Mouse (Mus musculus) intestine, embryonic 14.5 days (tissue): ENCODE results near the gene Gm21983. TPM values are rescaled to one million over a fixed set of nuclear protein-coding genes. Genes with fewer than 3 reads are reported as not detected.

Experiments
- ATAC-seq: fragments of 200-750 bp; cut with Nextera tagmentation; replicated peaks from 2 replicates; pipeline ENCODE4 v1.8.0; 2017; ENCODE audit warnings: low read depth, moderate number of reproducible peaks, moderate TSS enrichment, moderate library complexity; ENCODE audit not compliant: low FRiP score, low TSS enrichment
- DNase-seq: peaks from one replicate; pipeline ENCODE4 v3.0.0-alpha.2; 2018; ENCODE audit warnings: low spot score
- H3K27ac ChIP-seq: fragments of 300-500 bp; sonication (generic); 2 replicates; pipeline ENCODE4 v1.5.1; 2014; ENCODE audit warnings: low read depth, mild to moderate bottlenecking, control low read depth
- H3K27me3 ChIP-seq: fragments of 300-500 bp; sonication (generic); replicated peaks from 2 replicates; pipeline ENCODE4 v1.6.1; 2014; ENCODE audit warnings: low read length, control low read depth; ENCODE audit not compliant: control insufficient read depth, insufficient read depth
- H3K36me3 ChIP-seq: fragments of 300-500 bp; sonication (generic); 2 replicates; pipeline ENCODE4 v1.6.1; 2014; ENCODE audit warnings: low read length, control low read depth; ENCODE audit not compliant: control insufficient read depth, insufficient read depth
- H3K4me1 ChIP-seq: fragments of 300-500 bp; sonication (generic); replicated peaks from 2 replicates; pipeline ENCODE4 v1.6.1; 2014; ENCODE audit warnings: low read length, control low read depth, mixed read lengths; ENCODE audit not compliant: control insufficient read depth, insufficient read depth
- H3K4me2 ChIP-seq: fragments of 300-500 bp; sonication (generic); 2 replicates; pipeline ENCODE4 v1.6.1; 2014; ENCODE audit warnings: low read length
- H3K4me3 ChIP-seq: fragments of 300-500 bp; sonication (generic); 2 replicates; pipeline ENCODE4 v1.5.1; 2014; ENCODE audit warnings: low read depth, low read length, control low read depth, mixed read lengths
- H3K9ac ChIP-seq: fragments of 300-500 bp; sonication (generic); 2 replicates; pipeline ENCODE4 v1.6.1; 2014; ENCODE audit warnings: mild to moderate bottlenecking, low read length
- H3K9me3 ChIP-seq: fragments of 300-500 bp; sonication (generic); 2 replicates; pipeline ENCODE4 v1.6.1; 2016; ENCODE audit warnings: low read length, control low read depth; ENCODE audit not compliant: control insufficient read depth
- microRNA counts: library from miRNA; unstranded; fragments of <30 nt; microRNA quantifications from one replicate; lab custom pipeline; 2016
- microRNA-seq: library from miRNA; unstranded; fragments of <30 nt; microRNA quantifications from one replicate; pipeline ENCODE4, GENCODE M21; 2016
- polyA plus RNA-seq: library from polyadenylated mRNA; unstranded; fragments of >200 nt; fragmentation: Nextera tagmentation; extraction: Ambion mirVana; gene quantifications from 2 replicates; pipeline ENCODE4 v1.2.1, GENCODE M21; 2014

The Gm21983 gene
- polyA plus RNA-seq, 1 experiment from 2014 or later, result not detected

GRCm38 (mm10) chr7:27119676-27120075 is 61.2 kb downstream of the Gm21983 start, which contains the start of gene Cyp2f2:
Gene Cyp2f2 (plus strand): TSS chr7:27119909.
- H3K36me3 ChIP-seq, result no peaks in the 10 kb centered on the region
- no peaks in the 10 kb centered on the region for H3K4me1 ChIP-seq
- ATAC-seq (no peak), DNase-seq (no peak)
- H3K9me3 ChIP-seq, result no peaks in the 10 kb centered on the region
- no peaks in the 10 kb centered on the region for H3K27me3 ChIP-seq
- no peak within 1 kb of the TSS for H3K9ac ChIP-seq
- H3K4me3 ChIP-seq, result no peak within 1 kb of the TSS
- H3K4me2 ChIP-seq, result no peak within 1 kb of the TSS
- H3K27ac ChIP-seq, result no peak within 1 kb of the TSS

MicroRNA genes within 50 kb of the gene (microRNA counts, 519-probe panel; counts per million panel counts)
- not detected for microRNA mmu-miR-1191 (lab: Ali Mortazavi, UCI)

Small RNA genes lying within 50 kb of the gene (microRNA-seq; reads per million reads assigned to microRNA genes)
- gene Mir1191 (2.6 reads per million, percentile 27 among the genes with 10 or more reads in this experiment), gene Mir3101 (0.85 reads per million, percentile 4 among the genes with 10 or more reads in this experiment)

Other genes with a start within 250 kb of the Gm21983 start
- gene Cyp2a22, start 241.7 kb downstream of the Gm21983 start, polyA plus RNA-seq, result not detected in 2 replicates
- gene Cyp2a12, start 152.0 kb downstream of the Gm21983 start, polyA plus RNA-seq, result not detected in 2 replicates
- gene Cyp2f2, start 61.2 kb downstream of the Gm21983 start, polyA plus RNA-seq, result not detected in 2 replicates
- 0.12 TPM in 2 replicates for gene Cyp2t4, start 27.4 kb downstream of the Gm21983 start, polyA plus RNA-seq
- gene Egln2, start 14.3 kb downstream of the Gm21983 start, polyA plus RNA-seq, result 39.3 and 43.1 TPM in 2 replicates
- gene Rab4b, start 2.2 kb downstream of the Gm21983 start, polyA plus RNA-seq, result 59.8 and 60.8 TPM in 2 replicates
- gene Mia, start 71 bp upstream of the Gm21983 start, polyA plus RNA-seq, result 0.34 and 11.1 TPM in 2 replicates
- gene BC024978, start 14.7 kb upstream of the Gm21983 start, polyA plus RNA-seq, result 3.7 and 4.6 TPM in 2 replicates
- 283 and 289 TPM in 2 replicates for gene Snrpa, start 15.2 kb upstream of the Gm21983 start, polyA plus RNA-seq
- 8.9 and 9.3 TPM in 2 replicates for gene Itpkc, start 47.6 kb upstream of the Gm21983 start, polyA plus RNA-seq
- gene Coq8b, start 51.9 kb upstream of the Gm21983 start, polyA plus RNA-seq, result 16.7 and 18.0 TPM in 2 replicates
- 9.2 and 11.0 TPM in 2 replicates for gene Numbl, start 77.3 kb upstream of the Gm21983 start, polyA plus RNA-seq
- gene Ltbp4, start 156.6 kb upstream of the Gm21983 start, polyA plus RNA-seq, result 97.9 and 110 TPM in 2 replicates
- gene Shkbp1, start 174.9 kb upstream of the Gm21983 start, polyA plus RNA-seq, result 39.8 and 40.0 TPM in 2 replicates
- 0.50 and 1.2 TPM in 2 replicates for gene Gm20479, start 176.3 kb upstream of the Gm21983 start, polyA plus RNA-seq